Mouse (Mus musculus): Measurements from ENCODE around the gene Pde1a.

The Pde1a gene

GRCm38 (mm10) chr2:79819543-79819942 is 309.7 kb downstream of the Pde1a start:
- no peak for DNase-seq (ENCODE audit: low spot score)

- no peak for DNase-seq (ENCODE audit: low spot score)
These were observed 313.4 kb downstream of the Pde1a start for GRCm38 (mm10) chr2:79815708-79816484.

GRCm38 (mm10) chr2:79798627-79799026 is 330.6 kb downstream of the Pde1a start:
- DNase-seq (ENCODE audit: low spot score): no peak

GRCm38 (mm10) chr2:79797444-79797843 is 331.8 kb downstream of the Pde1a start:
- no peak for DNase-seq (ENCODE audit: low spot score)

- no peak for DNase-seq (ENCODE audit: low spot score)
These were observed 336.1 kb downstream of the Pde1a start for GRCm38 (mm10) chr2:79793186-79793585.

GRCm38 (mm10) chr2:79786467-79786866 is 342.8 kb downstream of the Pde1a start:
- DNase-seq (ENCODE audit: low spot score): no peak

- DNase-seq (ENCODE audit: low spot score): no peak
These were observed 343.6 kb downstream of the Pde1a start for GRCm38 (mm10) chr2:79785541-79786134.

All from ovary, adult 18-20 months (tissue).